In the genomic region with DNA sequence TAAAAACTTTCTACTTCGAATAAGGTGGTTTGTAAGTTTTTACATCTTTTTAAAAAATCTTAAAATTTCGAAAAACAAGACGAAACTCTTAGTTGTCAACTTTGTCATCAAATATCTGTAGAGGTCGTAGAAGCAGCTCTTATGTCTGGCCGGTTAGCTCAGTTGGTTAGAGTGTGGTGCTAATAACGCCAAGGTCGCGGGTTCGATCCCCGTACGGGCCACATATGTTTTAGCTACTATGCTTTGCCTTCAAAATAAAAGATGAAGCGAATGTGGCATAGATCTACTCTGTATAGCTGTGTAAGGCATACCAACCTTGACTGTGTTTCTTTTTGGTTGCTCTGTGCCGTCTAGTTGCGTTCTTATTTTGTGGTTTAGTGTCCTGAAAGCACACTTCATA, we compare ENCODE assay signal across 8 mouse cellular contexts. TPM values are rescaled to one million over a fixed set of nuclear protein-coding genes. Genes with fewer than 3 reads are reported as not detected.
DNase-seq lines count a peak whose midpoint lies in the region; ATAC-seq and TF ChIP-seq lines count a peak whose summit lies in the region.
"Not testable (repeated sequence)": the region's sequence is repeated elsewhere in the genome, so short reads cannot be mapped to it uniquely, and the experiment has no call there.

No protein-coding gene starts in this region.

- TF ChIP-seq CTCF in forebrain, postnatal 0 days (IDR thresholded peaks at IDR 0.05; ENCODE audit: low read depth); liver, postnatal 0 days (IDR thresholded peaks at IDR 0.05; ENCODE audit: low read depth): not testable (repeated sequence)

- H3K4me3 ChIP-seq in forebrain, postnatal 0 days (ENCODE audit: low read depth, low read length); liver, postnatal 0 days (ENCODE audit: low read depth, low read length); neural tube, embryonic 15.5 days (replicated peaks): not testable (repeated sequence)
- 0 out of 2 replicates have a peak overlapping the region, but pooled peaks have one; percentile 43 for H3K4me3 ChIP-seq in hindbrain, embryonic 13.5 days

- DNase-seq in 3134 (ENCODE audit: extremely low read depth, insufficient read length, low spot score) (peak; percentile 36), MEL-GATA-1-ER (ENCODE audit: extremely low read depth, low read depth) (peak; percentile 52)
- DNase-seq in embryo, embryonic 9.5 days (ENCODE audit: extremely low spot score) = peak; percentile 83
- DNase-seq in forebrain, postnatal 0 days = peak; percentile 11
- DNase-seq in left cerebral cortex, postnatal 25 days (ENCODE audit: low spot score in 2 of 2) = peak; percentile 28 to 30
- not testable (repeated sequence) for DNase-seq in liver, postnatal 0 days

- peaks cover 26% of the 10 kb centered on the region for H3K27me3 ChIP-seq in forebrain, postnatal 0 days (ENCODE audit: insufficient read depth, low read length)
- peaks cover 72% of the 10 kb centered on the region for H3K27me3 ChIP-seq in hindbrain, embryonic 13.5 days
- peaks cover 45% of the 10 kb centered on the region for H3K27me3 ChIP-seq in liver, postnatal 0 days (ENCODE audit: insufficient read depth, low read length)
- peaks cover 59% of the 10 kb centered on the region for H3K27me3 ChIP-seq in neural tube, embryonic 15.5 days (replicated peaks)

- not testable (repeated sequence) for H3K9ac ChIP-seq in forebrain, postnatal 0 days; hindbrain, embryonic 13.5 days; liver, postnatal 0 days (replicated peaks); neural tube, embryonic 15.5 days (replicated peaks)

- H3K4me2 ChIP-seq in forebrain, postnatal 0 days (ENCODE audit: low read depth) = not testable (repeated sequence)
- peak overlapping the region; percentile 66; the same call in 1 of the 2 replicates for H3K4me2 ChIP-seq in hindbrain, embryonic 13.5 days
- peak overlapping the region; percentile 74; the same call in 1 of the 2 replicates for H3K4me2 ChIP-seq in liver, postnatal 0 days (ENCODE audit: low read depth, low read length)
- peak overlapping the region; percentile 78; the same call in 1 of the 2 replicates for H3K4me2 ChIP-seq in neural tube, embryonic 15.5 days

- WGBS in forebrain, postnatal 0 days = 10% methylated on average over 14 of the region's 14 CpGs
- 7% methylated on average over 14 of the region's 14 CpGs for WGBS in hindbrain, embryonic 13.5 days
- 12% methylated on average over 14 of the region's 14 CpGs for WGBS in liver, postnatal 0 days (ENCODE audit: insufficient replicate concordance)
- 8% methylated on average over 14 of the region's 14 CpGs for WGBS in neural tube, embryonic 15.5 days

- not testable (repeated sequence) for H3K27ac ChIP-seq in forebrain, postnatal 0 days (ENCODE audit: low read depth, low read length); hindbrain, embryonic 13.5 days; liver, postnatal 0 days (ENCODE audit: low read depth); neural tube, embryonic 15.5 days (replicated peaks)

- not testable (repeated sequence) for H3K36me3 ChIP-seq in forebrain, postnatal 0 days (ENCODE audit: insufficient read depth); hindbrain, embryonic 13.5 days; liver, postnatal 0 days (replicated peaks; ENCODE audit: insufficient read depth, low read length); neural tube, embryonic 15.5 days

- intact Hi-C loops in left cerebral cortex, postnatal 25 days (cut with DNase I) = not testable (repeated sequence)

- H3K9me3 ChIP-seq in forebrain, postnatal 0 days (ENCODE audit: low read length); hindbrain, embryonic 13.5 days; liver, postnatal 0 days (ENCODE audit: low read length); neural tube, embryonic 15.5 days (replicated peaks): not testable (repeated sequence)

- TF ChIP-seq EP300 in liver, postnatal 0 days (IDR thresholded peaks at IDR 0.05; ENCODE audit: low read depth) = not testable (repeated sequence)

- not testable (repeated sequence) for H3K4me1 ChIP-seq in forebrain, postnatal 0 days (ENCODE audit: insufficient read depth)
- H3K4me1 ChIP-seq in hindbrain, embryonic 13.5 days (replicated peaks) = peaks cover 15% of the 10 kb centered on the region
- H3K4me1 ChIP-seq in liver, postnatal 0 days (ENCODE audit: insufficient read depth) = peaks cover 14% of the 10 kb centered on the region
- peaks cover 18% of the 10 kb centered on the region for H3K4me1 ChIP-seq in neural tube, embryonic 15.5 days

- not testable (repeated sequence) for ATAC-seq in forebrain, postnatal 0 days; hindbrain, embryonic 13.5 days (ENCODE audit: low FRiP score); liver, postnatal 0 days; neural tube, embryonic 15.5 days (ENCODE audit: low FRiP score)

RNA-seq across cellular contexts. Expression of a gene that starts 26.8 kb away (rescaled TPM):
- total RNA-seq in forebrain, postnatal 0 days (2014; rRNA removed) = 6.5 and 8.2 TPM in 2 replicates
- polyA plus RNA-seq in forebrain, postnatal 0 days (2015; fragmentation: Nextera tagmentation; extraction: Ambion mirVana) = 7.7 and 8.2 TPM in 2 replicates
- 9.9 and 10.2 TPM in 2 replicates for polyA plus RNA-seq in hindbrain, embryonic 13.5 days (2015; fragmentation: Nextera tagmentation; extraction: Ambion mirVana)
- total RNA-seq in left cerebral cortex, postnatal 25 days (2021) = 1 to 10 TPM; 8.3 to 8.9 TPM
- 4.3 and 4.8 TPM in 2 replicates for polyA plus RNA-seq in liver, postnatal 0 days (2015; fragmentation: Nextera tagmentation; extraction: Ambion mirVana)
- polyA plus RNA-seq in neural tube, embryonic 15.5 days (2015; fragmentation: Nextera tagmentation; extraction: Ambion mirVana) = 9.3 and 10.3 TPM in 2 replicates

RNA-seq across cellular contexts. Expression of a gene that starts 27.9 kb away (rescaled TPM):
- 32.9 and 35.5 TPM in 2 replicates for total RNA-seq in forebrain, postnatal 0 days (2014; rRNA removed)
- 23.1 and 33.6 TPM in 2 replicates for polyA plus RNA-seq in forebrain, postnatal 0 days (2015; fragmentation: Nextera tagmentation; extraction: Ambion mirVana)
- polyA plus RNA-seq in hindbrain, embryonic 13.5 days (2015; fragmentation: Nextera tagmentation; extraction: Ambion mirVana) = 54.5 and 58.1 TPM in 2 replicates
- 10 to 100 TPM; 35.1 to 36.5 TPM for total RNA-seq in left cerebral cortex, postnatal 25 days (2021)
- polyA plus RNA-seq in liver, postnatal 0 days (2015; fragmentation: Nextera tagmentation; extraction: Ambion mirVana) = 7.4 and 9.5 TPM in 2 replicates
- 46.2 and 49.0 TPM in 2 replicates for polyA plus RNA-seq in neural tube, embryonic 15.5 days (2015; fragmentation: Nextera tagmentation; extraction: Ambion mirVana)
